Mouse (Mus musculus) lung, adult 2 months (tissue): ENCODE data around the gene Fam71b.

Source experiments
- CTCF ChIP-seq: fragments of 200-500 bp; IDR thresholded peaks from 2 replicates; pipeline ENCODE4 v1.5.1; 2011; ENCODE audit warnings: mild to moderate bottlenecking, low read length, control low read depth; ENCODE audit not compliant: insufficient read depth
- POLR2A ChIP-seq: fragments of 200-500 bp; IDR thresholded peaks from 2 replicates; pipeline ENCODE4 v1.6.1; 2011; ENCODE audit warnings: low read depth, mild to moderate bottlenecking, control low read depth, low read length, borderline replicate concordance; ENCODE audit errors: extremely low read depth

GRCm38 (mm10) chr11:46418860-46419259 lies 22.5 kb downstream of the Fam71b start:
- no peak for TF ChIP-seq CTCF
- no peak for TF ChIP-seq POLR2A
